Mouse (Mus musculus): ENCODE data around the gene Xndc1.

Xndc1 gene

DNA sequence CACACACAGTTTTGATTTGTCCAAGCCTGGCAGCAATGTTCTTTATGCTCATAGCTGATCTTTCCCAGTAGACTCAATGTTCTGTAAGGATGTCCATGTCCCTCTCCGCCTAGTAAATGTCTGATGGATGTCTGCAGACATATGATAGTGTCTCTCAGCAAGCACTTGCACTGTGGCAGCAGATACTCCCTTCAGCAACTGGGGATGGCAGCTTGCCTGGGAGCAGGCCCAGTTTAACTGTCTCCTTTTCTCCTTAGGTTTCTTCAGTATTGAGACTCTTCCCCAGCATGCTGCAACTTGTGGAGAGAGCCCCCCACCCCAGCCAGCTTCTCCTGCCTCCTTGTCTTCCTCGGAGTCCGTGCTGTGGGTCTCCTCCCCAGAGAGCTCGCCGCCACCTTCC lies 16.5 kb downstream of the Xndc1 start:
- no peak for DNase-seq (ENCODE audit: low spot score in 2 of 2)

DNA sequence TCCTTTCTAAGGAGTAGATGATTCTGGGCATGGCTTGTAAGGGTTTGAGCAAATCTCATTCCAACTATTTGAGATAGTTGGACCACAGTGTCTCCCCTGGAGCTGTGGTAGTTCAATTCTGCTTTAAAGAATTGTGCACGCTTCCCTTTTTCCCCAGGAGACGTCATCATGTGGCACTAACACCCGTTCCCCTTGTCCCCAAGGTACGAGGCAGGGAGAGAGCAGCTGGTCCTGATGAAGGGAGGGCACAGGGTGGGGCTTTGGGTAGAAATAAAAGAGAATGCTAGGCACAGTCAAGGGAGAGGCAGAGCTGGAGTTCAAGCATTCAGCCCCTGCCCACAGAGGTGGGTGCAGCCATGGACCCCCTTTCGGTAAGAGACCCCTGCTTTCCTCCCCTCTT lies 17.5 kb downstream of the Xndc1 start, which contains the start of gene Trpc2:
Gene Trpc2 (plus strand): TSS at position 301 of the 400 bp plus-strand sequence.
- no peak for DNase-seq (ENCODE audit: low spot score in 2 of 2)

DNA sequence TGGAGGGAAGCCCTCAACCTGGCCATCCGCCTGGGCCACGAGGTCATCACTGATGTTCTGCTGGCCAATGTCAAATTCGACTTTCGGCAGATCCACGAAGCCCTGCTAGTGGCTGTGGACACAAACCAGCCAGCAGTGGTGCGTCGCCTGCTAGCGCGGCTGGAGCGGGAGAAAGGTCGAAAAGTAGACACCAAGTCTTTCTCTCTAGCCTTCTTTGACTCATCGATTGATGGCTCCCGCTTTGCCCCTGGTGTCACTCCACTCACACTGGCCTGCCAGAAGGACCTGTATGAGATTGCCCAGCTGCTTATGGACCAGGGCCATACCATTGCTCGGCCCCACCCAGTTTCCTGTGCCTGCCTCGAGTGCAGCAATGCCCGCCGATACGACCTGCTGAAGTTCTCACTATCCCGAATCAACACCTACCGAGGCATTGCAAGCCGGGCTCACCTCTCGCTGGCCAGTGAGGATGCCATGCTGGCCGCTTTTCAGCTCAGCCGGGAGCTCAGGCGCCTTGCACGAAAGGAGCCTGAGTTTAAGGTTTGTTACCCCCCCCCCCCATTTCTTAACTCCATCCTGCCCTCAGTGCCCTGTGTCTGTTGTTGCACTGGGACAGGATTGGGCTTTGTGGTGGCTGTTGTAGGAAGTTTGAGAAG lies 18.9 kb downstream of the Xndc1 start:
- no peak for DNase-seq (ENCODE audit: low spot score in 2 of 2)

DNA sequence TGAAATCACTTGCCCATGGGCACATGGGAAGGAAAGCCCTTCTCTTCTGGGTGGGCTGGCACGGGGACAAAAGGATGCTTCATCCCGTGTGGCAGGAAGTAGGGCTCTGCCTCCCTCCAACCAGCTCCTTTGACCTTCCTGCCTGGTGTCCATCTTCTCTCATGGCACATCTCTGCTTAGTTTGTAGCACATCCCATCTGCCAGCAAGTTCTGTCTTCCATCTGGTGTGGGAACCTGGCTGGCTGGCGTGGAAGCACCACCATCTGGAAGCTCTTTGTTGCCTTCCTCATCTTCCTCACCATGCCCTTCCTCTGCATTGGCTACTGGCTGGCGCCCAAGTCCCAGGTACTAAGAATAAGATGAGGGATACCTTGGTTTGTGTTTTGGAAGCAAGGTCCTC lies 22.0 kb downstream of the Xndc1 start:
- no peak for DNase-seq (ENCODE audit: low spot score in 2 of 2)

DNA sequence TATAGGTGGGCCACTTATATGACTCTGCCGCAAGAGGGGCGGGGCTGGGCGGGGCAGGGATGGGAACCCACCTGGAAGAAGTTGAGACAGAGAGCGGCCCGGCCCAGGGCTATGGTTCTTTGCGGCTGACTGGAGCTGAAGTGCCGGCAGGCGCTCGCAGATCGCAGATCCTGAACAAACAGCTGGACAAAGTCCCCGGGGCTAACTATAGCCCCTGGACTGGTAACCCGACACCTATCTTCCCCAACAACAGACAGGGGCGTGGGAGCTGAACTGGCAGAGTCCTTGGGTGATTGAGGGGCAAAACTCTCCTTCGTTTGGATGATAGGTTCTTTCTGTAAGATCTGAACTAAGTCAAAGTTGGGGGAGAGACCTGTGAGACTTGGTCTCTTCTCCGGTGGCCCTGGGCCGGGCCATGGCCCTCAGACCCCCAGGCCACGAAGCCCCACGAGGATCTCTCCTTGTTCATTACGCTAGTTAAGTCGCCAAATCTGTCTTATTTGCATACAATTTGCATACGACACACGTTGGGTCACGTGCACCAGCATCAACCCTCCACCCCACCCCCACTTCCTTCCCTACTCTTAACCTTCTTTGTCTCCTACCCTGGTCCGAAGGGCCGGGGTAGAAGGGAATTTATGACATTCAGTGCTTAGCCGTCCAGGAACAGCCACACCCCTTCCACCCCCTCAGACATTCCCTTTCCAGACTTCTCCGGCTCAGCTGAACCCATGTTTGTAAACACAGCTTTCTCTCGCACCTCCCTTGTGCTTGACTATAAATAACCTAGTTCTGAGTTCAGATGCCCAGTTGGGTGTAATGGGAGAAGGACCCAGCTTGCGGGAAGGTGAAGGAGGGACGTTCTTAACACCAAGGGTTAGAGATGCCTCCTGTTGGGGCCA lies 34.7 kb downstream of the Xndc1 start:
- DNase-seq (ENCODE audit: low spot score in 2 of 2): no peak

DNA sequence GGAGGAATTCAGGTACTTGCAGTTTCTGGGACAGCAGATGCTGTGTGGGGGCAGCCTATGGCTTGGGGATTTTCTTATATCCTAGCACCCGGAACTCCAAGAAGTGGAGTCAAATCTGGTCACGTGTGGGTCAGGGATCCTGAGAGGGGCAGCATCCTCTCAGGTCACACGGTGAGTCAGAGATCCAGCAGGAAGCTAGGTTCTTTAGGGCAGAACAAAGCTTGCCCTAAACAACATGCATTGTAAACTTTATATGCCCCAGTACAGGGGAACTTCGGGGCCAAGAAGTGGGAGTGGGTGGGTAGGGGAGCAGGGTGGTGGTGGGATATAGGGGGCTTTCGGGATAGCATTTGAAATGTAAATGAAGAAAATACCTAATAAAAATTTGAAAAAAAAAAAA lies 35.6 kb downstream of the Xndc1 start:
- DNase-seq (ENCODE audit: low spot score in 2 of 2): no peak

DNA sequence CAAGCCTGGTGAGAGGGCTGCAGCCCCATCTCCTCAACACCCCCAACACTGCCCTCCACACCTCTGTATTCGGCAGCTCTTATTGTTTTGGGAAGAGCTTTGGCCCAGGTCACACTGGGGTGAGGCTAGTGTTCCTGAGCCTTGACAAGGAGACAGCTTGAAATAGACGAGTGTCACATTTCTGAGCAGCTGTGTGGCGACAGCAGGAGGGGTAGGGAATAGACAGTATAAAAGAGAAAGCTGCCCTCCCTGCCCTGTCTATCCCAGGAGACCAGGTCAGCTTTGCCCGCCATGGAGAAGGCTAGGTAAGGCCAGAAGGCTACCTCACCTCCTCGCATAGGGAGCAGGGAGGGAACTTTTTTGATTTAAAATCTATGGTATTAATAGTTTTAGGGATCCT lies 36.2 kb downstream of the Xndc1 start, which contains the start of gene Art1:
Gene Art1 (plus strand): TSS at position 257 of the 400 bp plus-strand sequence.
- DNase-seq (ENCODE audit: low spot score in 2 of 2): no peak

DNA sequence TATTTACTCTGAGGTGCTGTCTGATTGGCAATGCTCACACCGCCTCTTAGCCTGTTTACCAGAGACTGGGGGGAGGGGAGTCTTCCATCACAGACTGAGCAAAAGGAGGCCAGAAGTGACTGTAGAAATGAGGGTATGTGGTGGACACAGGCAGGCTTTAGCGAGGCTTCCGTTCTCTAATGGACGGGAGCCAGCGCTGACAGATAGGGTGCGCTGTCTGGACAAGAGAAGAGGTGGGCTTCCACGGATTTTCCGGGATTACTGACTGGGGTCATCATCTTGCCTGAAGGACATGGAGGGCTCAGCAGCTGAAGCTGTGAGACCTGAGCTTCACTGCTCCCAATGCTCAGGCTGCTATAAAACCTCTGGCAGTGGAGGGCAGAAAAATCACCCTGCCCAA lies 36.9 kb downstream of the Xndc1 start:
- DNase-seq (ENCODE audit: low spot score in 2 of 2): no peak

DNA sequence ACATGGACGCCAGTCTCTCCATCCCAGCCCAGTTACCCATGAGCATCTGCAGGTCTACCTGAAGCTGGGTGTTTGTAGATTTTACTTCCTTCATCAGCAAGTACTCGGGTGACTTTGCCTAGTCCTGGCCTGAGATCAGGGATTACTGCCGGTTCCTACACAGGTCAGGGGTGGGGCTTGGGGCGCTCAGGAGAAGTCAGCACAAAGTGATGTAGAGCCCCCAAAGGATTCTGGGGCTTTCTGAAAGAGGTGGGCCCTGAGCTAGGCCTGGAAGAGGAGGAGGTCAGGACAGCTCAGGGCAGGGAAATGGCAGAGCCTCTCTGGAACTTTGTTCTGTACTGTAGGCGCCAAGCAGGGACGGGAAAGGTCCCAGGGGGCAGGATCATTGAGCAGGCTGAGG lies 37.4 kb downstream of the Xndc1 start:
- no peak for DNase-seq (ENCODE audit: low spot score in 2 of 2)

DNA sequence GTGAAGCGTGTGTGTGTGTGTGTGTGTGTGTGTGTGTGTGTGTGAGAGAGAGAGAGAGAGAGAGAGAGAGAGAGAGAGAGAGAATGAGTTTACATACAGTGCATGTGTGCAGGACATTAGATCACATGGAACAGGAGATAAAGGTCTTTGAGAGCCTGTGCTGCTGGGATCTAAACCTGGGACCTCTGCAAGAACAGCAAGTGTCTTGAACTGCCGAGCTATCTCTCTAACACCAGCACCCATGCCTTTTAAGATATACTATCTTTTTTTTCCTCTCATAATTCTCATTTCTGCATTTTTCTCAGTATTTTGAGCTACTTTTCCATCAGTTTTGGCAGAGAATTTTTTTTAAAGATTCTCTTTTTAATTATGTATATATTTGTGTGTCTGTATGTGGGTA lies 38.2 kb downstream of the Xndc1 start:
- no peak for DNase-seq (ENCODE audit: low spot score in 2 of 2)

DNA sequence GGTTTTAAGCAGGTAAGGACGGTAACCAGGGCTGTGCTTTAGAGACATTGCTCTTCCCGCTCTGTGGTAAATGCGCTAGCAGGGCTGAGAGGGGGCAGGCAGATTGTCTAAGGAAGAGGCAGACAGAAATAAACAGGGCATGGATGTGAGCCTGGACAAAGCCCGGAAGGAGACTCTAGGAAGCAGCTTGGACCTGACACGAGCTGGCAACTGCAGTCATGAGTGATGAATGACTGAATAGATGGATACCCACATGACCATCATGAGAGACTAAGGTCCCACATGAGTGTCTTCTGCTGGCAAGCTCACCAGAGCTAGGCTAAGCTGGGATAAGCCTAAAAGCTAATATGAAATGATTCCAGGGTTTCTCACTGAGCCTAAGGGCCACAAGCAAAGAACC lies 38.8 kb downstream of the Xndc1 start:
- DNase-seq (ENCODE audit: low spot score in 2 of 2): no peak

DNA sequence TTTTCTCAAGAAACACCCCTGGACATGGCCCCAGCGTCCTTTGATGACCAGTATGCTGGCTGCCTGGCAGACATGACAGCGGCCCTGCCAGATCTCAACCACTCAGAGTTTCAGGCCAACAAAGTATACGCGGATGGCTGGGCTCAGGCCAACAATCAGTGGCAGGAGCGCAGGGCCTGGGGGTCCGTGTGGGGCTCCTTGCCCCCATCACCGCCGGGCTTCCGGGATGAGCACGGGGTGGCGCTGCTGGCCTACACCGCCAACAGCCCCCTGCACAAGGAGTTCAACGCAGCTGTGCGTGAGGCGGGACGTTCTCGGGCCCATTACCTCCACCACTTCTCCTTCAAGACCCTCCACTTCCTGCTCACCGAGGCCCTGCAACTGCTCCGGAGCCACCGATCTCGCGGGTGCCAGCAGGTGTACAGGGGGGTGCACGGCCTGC lies 41.4 kb downstream of the Xndc1 start:
- DNase-seq (ENCODE audit: low spot score in 2 of 2): no peak

DNA sequence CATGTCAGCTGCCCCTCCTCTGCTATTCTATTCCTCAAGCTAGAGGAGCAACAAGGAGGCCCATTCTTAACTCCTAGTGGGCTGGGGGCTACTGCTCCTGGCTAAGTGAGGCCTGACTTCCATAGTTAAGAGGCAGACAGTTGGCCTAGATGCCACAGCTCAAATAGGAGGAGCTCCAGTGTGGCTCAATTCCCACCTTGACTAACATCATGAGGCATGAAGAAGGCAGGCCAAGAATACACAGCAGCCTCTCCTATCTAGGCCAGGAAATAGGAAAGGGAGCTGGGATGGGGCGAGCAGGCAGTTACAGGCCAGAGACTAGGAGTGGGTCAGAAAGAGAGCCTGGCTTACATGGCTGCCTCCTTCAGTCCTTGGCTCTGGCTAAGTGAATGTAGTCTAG lies 42.9 kb downstream of the Xndc1 start:
- no peak for DNase-seq (ENCODE audit: low spot score in 2 of 2)

DNA sequence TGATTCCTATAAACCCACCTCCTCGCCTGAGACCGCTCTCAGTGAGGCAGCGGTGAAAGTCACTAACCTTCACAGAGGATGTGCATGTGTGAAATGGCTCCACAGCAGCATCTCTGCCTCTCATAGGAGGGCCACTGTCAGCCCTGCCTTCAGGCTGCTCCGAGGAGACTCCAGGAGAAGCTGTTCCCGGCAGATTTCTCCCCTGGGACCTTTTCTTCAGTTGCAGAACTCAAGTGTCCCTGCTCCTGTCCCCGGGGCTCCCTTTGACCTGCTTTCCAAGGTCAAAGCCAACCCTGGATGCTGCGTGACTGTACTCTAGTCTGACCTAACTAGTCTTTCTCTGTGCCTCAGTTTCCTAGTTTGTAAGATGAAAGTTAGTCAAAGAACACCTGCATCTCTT lies 43.9 kb downstream of the Xndc1 start, which contains the start of gene Art5:
Gene Art5 (minus strand): TSS at position 319 of the 400 bp plus-strand sequence.
- no peak for DNase-seq (ENCODE audit: low spot score in 2 of 2)

DNA sequence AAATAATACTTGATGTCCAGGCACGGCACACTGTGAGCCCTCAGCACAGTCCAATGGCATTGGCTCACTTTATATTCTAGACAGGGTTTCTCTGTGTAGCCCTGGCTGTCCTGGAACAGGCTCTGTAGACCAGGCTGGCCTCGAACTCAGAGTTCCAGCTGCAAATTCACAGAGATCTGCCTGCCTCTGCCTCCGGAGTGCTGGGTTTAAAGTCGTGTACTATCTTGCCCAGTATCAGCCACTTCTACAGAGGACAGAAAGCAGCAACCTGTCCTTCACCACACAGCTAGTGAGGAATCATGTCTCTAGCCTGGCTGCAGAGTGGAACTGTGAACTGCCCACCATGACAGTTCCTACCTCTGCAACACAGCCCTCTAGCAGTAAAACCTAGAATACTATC lies 44.4 kb downstream of the Xndc1 start:
- no peak for DNase-seq (ENCODE audit: low spot score in 2 of 2)

DNA sequence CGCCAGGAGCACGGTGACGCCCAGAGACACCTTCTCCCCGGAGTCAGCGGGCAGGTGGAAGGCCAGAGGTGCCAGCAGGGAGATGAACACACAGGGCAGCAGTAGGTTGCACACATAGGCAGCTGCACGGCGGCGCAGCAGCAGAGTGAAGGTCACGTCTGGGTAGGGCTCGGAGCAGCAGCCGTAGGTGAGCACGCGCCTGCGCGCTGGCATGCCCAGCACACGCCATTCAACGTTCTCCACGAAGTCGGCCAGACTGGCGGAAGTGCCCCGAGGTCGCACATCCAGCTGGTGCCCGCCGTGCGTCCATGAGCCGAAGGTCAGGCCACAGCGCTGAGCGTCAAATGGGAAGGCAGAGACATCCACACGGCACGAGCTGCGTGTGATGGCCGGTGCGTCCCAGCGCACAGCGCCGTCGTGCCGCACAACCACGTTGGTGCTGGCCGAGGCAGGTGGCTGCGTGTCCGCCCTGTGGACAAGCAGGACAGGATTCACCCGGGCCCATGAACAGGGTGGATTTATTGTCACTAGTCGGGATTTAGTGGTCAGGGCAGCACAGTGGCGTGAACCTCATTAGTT lies 47.9 kb downstream of the Xndc1 start:
- DNase-seq (ENCODE audit: low spot score in 2 of 2): no peak

DNA sequence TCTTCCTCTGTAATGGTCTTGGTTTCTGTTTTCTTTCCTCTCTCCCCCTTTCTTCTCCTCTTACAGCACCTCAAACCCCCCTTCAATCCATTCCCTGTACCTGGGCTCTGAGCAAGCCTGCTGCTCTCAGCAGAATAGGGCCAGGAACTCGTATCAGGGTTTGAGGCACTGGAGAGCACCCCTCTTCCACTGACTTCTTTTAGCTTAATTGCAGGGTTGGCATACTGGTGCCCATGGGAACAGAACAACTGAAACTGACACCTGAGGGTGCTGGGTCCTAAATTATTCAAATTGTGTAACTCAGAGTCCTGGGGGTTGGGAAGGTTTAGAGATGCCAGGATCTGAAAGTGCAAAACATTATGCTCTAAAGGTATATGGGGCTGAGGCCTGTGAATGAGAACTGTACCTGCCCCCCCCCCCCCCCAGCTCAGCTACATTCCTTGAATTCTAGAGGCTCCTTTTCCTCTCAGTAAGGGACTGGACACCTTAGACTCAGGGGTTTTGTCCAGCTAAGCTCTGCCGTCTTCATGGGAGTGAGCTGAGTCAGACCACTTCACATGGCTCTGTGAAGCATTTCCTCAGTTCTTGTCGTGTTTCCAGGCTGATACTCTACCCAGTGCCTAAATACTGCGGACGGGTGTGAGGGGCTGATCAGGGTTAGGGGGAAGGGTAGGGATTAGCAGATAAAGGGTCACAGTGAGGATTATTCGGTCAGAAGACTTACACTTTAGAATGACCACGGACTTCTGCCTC lies 51.4 kb downstream of the Xndc1 start, which contains the start of gene Chrna10:
Gene Chrna10 (minus strand): TSS at position 250 of the 753 bp plus-strand sequence.
- no peak for DNase-seq (ENCODE audit: low spot score in 2 of 2)

DNA sequence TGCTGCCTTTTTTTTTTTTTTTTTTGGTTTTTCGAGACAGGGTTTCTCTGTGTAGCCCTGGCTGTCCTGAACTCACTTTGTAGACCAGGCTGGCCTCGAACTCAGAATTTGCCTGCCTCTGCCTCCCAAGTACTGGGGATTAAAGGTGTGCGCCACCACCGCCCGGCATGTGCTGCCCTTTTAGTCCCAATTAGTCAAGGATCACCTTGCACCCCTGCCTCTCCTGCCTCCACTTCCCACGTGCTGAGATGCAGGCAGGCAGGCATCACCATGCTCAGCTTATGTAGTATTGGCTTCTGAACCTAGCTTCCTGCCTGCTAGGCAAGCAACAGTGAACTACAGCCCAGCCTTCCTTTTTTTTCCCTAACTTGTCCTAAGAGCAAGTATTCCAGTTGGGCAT lies 52.1 kb downstream of the Xndc1 start:
- DNase-seq (ENCODE audit: low spot score in 2 of 2): no peak

DNA sequence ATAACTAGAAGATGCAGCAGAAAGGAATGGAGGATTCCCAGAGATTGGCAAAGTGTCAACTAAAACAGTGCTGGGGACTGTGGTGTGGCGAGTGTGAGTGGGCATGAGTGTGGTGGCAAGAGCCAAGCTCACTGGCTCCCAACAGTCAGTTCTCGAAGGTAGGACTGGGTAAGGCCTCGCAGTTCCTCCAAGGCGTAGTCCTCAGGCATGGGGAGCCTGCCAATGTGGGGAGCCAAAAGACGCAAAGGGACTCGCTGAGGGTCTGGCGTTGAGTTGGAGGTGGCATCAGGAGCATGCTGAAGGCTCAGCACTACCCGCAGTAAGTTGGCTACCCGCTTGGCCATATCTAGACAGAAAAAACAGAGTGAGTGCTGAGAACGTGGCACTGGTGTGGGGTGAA lies 55.0 kb downstream of the Xndc1 start:
- no peak for DNase-seq (ENCODE audit: low spot score in 2 of 2)

DNA sequence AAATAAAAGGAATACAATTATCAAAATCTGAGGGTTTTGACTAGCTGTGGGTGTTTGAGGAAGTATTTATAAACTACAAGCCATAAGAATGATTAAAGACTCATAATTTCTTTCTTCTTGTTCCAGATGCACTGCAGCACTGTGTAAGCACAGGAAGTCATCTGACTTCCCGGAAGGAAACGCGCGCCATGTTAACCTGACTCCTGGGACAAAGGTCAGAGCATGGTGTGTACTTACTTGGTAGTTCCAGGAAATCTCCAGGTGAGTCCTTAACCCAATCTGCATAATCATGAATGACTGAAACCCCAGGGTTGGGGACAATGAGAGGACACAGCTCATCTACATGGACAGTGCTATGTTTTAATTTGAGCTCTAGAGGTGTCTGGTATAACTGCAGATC lies 67.1 kb downstream of the Xndc1 start:
- DNase-seq (ENCODE audit: low spot score in 2 of 2): no peak
